Mouse (Mus musculus) CH12.LX (cell line): ENCODE measurements at regions not wholly inside any gene's neighbourhood (a gene's known extent, or its start where the extent isn't known, plus 50 kb on each side); places are given as distances from the start of the nearest gene placed in this dataset.

Source experiments
- CTCF ChIP-seq, 2 experiments: IDR thresholded peaks in 1 of 2; conservative IDR thresholded peaks in 1 of 2; 2 replicates each; pipeline ENCODE4 v1.5.1; 2011 to 2012; ENCODE audit warnings: low read depth in 2 of 2, low read length in 2 of 2, improper control_type of control experiment in 1 of 2, inconsistent platforms in 1 of 2, mild to moderate bottlenecking in 1 of 2, moderate library complexity in 1 of 2
- EP300 ChIP-seq: IDR thresholded peaks from 2 replicates; pipeline ENCODE4 v1.6.1; 2011; ENCODE audit warnings: low read length, improper control_type of control experiment
- NELFE ChIP-seq: IDR thresholded peaks from 2 replicates; pipeline ENCODE4 v1.6.1; 2011; ENCODE audit warnings: low read depth, low read length, improper control_type of control experiment
- SMC3 ChIP-seq: IDR thresholded peaks from 2 replicates; pipeline ENCODE4 v1.6.1; 2011; ENCODE audit warnings: low read depth, low read length, improper control_type of control experiment

DNA sequence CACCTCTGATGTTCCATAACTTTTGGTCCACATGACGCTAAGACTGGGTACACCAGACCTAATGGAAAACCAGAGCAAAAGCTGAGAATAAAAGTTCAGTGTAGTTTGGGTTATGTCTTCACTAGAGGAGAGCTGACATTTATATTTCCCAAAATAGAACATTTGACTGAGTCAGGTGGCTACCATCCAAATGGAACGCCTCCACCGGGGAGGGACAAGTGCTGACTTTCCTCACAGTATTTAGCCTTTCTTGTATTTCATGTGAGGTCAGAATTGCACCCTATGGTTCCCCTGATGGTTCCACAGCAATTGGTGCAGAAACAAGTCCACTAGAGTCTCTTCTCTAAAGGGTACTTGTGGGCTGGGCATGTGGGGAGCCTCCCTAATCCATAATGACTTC lies 68.2 kb upstream of the Dgkg start:
- TF ChIP-seq NELFE (no peak), EP300 (no peak), CTCF (conservative IDR thresholded peaks at IDR 0.05 in 1 of 2, IDR thresholded peaks at IDR 0.05 in 1 of 2; ENCODE audit: low read depth in 2 of 2, low read length in 2 of 2) (no peak), SMC3 (no peak)
